Mouse (Mus musculus): ENCODE measurements around the gene E130308A19Rik. TPM values are rescaled to one million over a fixed set of nuclear protein-coding genes. Genes with fewer than 3 reads are reported as not detected.

E130308A19Rik gene
- total RNA-seq, 2 experiments from 2014 or later: 14.5 to 16.6 TPM

DNA sequence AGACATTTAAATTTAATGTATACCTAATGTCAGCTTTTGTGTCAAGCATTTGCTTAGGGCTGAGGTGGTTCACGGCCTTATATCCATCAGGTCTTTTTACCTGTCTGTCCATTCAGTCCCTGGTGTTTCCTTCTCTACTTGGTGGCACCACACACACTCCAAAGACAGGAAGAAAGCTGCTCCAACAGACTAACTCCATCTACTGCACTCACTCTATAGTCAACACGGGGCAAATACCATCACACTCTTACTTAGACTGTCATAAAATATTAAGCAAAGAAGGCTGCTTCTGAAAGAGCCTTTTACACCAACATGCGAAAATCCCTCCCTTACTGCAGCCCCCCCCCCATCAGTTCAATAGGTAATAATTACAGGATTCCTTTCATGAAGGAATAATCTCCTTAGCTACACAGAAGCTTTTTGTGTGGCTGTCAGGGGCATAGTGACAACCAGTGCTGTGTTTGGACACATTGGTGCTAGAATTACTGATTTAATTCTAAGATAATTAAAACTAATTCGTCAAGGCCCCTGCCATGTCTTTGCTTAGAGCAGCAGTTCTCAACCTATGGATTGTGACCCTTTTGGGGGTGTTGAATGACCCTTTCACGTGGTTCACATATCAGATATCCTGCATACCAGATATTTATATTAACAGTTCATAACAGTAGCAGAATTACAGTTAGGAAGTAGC lies 101.3 kb downstream of the E130308A19Rik start:
- no peak for DNase-seq

DNA sequence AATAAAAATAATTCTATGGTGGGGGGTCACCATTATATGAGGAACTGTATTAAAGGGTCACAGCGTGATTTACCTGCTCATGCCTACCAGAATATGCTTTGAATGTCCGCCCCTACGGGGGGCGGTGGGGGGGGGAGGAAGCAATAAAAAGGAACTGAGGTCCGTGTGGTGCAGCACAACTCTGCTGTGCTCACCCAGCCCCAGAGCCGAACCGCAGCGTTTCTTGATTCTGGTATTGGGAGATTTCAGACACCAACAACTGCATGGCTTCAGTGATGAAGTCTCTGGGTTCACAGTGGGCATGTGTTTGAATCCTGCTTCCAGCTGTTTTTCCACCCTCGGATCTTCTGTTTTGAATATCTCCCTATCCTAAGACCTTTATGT lies 101.9 kb downstream of the E130308A19Rik start:
- DNase-seq: no peak

DNA sequence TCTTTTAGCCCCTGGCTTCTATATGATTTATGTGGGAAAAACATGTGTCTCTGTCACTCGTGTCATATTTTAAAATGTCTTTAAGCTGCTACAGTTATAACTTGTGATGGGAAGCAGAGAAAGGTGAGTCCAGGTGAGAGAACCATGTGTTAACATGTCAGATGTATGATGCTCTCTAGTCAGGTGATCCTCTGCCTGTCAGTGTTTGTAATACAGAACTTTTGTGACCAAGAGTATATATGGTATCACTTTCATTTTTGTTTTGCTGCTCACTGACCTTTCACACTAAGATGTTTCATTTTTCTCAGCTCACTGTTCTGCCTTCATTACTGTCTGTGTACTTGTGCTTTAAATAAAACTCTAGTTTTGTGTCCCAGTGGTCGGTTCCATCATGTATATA lies 102.8 kb downstream of the E130308A19Rik start:
- DNase-seq: no peak

DNA sequence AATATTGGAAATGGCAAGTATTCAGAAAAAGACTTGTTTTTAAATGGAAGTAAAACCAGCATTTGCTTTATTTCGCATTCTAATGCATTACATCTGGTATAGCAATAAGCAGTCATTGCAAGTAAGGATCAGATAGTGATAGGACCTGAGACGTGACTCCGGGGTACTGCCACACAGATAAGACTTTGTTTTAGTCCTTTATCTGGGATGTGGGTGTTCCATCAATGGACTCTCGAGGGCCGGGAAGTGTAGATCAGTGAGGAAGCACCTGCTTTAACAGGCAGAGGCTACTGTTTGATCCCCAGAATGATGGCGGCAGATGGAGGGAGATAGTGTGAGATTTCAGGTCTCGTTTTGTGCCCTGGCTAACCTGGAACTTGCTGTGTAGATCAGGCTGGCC lies 105.5 kb downstream of the E130308A19Rik start:
- DNase-seq: no peak

DNA sequence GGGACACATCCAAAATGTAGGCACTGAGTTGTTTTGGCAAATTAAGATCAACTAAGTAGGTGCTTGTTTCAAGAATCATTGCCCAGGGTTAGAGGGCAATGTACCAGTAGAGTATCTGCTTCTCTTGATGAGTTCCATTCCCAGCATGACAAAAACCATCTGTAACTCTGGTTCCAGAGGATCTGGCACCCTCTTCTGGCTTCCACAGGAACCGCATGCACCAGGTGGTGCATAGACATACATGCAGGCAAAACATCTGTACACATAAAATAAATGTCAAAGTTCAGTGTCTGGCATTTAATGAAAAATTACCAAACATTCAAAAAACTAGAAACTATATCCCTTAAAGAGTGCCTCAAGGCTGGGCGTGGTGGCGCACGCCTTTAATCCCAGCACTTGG lies 113.3 kb downstream of the E130308A19Rik start:
- DNase-seq: no peak

DNA sequence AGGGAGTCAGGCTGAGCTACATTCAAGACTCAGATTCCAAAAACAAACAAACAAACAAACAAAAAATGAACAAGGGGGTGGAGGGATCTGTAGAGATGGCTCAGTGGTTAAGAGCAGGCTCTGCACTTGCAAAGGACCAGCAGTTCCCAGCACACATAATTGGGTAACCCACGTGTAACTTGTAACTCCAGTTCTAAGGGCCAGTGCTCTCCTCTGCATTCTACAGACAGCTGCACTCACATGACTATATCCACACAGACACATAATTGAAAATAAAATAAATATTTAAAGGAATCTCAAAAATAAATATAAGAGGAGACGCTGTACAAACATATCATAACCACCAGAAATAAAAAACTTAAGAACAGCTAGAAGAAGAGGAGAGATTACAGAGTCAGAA lies 113.9 kb downstream of the E130308A19Rik start:
- no peak for DNase-seq

DNA sequence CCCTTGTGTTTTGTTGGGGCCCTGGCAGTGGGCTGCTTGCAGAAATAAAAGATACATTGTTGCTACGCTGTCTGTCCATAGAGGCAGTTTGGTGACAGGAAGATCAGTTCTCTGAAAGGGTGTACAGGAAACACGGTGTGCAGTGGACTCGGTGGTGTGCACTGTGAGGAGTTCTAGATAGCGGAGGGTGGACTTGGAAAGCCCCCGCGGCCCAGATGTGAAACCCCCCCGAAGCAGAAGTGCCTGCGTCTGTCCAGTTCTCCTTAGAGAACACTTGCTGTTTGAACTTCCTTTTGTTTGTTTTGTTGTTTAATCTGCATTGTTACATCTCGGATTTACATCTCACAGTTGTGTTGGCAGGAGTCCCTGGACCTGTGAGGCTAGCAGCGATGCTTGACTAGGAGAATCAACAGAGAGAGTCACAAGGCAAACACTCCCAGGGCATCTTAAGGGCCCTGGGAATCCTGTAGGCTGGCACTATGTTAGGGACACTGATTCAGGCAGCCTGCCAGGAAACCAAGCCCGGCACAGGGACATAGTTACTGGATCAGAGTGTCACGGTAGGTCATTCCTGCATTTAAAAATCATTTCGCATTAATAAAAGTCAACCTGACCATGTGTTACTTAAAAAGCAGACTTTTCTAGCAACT lies 127.6 kb downstream of the E130308A19Rik start:
- peak; percentile 61 to 66 for DNase-seq

DNA sequence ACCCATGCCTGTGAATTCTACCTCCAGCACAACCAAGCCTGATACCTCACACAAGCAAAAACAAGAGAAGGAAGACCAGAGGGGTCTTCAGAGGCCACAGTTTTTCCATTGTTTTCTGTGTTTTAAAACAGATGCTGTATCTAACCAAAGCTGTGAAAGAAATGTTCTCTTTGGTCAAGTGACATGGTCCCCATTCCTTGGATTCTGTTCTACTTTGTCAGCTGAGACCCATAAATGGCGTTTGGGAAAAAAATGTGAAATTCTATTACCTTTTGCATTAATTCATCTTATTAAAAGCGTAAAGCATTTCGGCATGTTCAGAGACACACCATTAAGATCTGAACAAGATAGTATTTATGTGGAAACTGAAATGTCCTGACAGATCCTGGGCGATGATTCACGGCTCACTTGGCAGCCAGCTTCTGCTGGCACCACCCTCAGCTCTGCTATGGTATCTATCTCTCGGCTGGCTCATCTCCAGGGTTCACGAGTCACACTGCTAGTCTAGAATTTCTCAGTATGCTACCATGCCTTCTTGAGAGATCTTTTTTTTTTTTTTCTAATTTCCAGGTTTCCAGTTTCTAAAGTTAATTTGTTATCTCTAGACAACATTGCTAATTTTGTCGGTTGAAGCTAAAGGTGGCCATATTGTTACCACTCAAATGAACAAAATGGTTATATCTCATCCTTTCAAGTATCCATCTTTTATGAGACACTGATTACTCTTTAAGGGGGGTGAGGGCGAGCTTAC lies 130.5 kb downstream of the E130308A19Rik start:
- peak; percentile 90 for DNase-seq

DNA sequence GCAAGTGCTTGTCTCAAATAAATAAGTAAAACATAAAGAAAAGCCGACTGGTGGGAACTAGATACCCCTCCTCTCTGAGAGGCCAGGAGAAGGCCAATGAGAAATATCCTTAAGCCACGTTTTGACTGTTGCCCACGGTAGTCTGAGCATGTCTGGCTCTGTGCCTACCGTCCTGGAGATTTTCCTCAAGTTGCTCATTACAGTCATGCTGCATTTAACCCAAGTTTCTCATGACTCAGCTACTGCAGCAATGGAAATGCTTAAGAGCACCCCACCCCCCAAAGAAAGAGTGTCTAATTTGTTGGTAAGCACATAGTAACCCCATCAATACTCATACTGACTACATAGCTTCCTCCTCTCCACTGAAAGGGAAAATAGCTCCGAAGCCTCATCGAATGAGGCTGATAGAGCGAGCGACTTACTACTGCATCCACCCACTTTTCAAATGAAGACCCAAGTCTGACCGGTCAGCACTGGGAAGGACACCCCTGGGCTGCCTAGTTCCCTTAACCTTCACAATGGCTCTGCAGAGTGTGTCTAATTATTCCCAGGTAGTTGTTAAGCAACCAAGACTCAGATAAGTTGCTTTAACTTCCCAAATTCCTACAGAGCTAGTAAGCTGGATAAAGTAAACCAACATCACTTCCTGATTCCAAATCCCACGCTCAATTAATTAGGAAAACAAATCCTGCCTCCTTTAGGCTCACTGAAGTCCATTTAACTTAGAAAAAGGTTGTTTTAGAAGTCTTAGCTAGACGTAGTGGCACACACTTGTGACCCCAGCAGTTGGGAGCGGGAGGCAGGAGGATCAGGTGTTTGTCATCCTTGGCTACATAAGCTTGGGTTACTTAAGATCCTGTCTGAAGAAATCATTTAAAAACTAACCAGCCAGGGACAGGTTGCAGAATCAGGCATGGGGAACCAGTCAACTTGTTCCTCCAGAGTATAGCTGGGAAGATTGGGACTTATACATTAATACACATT lies 131.7 kb downstream of the E130308A19Rik start:
- no peak for DNase-seq

DNA sequence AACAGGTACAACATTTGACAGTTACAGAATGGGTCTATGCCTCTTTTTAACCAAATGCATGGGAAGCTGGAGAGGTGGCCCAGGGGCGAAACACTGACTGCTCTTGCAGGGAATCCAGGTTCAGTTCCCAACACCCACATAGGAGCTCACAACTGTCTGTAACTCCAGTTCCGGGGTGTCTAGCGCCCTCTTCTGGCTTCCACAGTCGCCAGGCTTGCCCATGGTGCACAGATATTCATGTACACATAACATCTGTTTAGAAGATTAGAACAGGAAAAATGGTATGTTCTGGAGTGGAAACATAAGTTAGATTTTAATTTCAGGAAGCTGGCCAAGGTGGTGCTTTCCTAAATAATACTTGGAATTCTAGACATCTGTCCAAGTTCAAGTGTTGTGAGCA lies 134.0 kb downstream of the E130308A19Rik start:
- DNase-seq: no peak

DNA sequence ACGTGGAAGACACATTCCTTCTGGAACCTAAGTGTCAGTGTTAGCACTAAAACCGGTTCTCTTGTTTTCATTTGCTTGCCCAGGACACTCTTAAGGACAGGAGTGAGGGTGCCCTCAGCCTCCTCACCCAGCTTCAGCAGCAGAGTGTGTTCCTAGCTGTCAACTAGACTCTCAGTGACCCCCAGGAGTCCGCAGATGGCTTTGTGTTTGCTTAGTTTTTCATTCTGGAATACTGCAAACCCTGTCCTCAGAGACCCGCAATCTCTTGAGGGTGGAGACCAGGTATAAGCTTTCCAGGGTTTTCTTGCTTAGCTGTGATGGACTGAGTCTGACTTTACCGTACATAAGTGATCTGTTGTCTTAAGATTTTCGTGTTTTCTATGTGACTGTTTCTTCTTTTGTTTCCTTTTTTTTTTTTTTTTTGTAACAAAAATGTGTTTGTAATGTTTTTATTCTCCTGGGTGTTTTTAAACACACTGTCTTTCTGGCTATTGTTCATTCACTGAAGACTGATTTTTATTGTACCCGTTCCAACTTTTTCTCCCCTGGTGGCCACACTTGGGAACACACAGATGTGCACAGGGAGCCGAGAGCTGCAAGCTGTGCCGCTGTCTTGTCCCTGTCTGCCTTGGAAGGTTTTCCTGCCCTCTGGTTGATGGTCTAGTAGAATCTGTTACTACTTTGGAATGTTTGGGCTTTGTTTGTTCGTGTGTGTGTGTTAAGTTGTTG lies 134.8 kb downstream of the E130308A19Rik start:
- peak; percentile 56 to 65 for DNase-seq

DNA sequence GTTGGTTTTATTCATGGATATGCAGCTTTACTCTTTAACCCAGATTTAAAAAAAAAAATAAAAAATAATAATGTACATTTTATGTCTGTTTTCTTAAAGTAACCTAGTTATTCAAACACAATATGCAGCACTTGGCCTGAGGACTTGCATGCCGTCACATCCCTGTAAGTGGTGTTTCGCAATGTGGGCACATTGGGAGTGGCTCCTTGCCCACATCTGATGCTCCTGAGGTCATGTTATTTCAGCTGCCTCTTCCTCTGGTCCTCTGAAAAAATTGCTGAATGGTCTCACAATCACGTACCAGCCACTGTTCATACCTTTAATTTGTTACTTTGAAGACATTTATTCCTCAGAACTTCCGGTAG lies 135.3 kb downstream of the E130308A19Rik start:
- DNase-seq: peak in 1 of 2 experiments; percentile 34

DNA sequence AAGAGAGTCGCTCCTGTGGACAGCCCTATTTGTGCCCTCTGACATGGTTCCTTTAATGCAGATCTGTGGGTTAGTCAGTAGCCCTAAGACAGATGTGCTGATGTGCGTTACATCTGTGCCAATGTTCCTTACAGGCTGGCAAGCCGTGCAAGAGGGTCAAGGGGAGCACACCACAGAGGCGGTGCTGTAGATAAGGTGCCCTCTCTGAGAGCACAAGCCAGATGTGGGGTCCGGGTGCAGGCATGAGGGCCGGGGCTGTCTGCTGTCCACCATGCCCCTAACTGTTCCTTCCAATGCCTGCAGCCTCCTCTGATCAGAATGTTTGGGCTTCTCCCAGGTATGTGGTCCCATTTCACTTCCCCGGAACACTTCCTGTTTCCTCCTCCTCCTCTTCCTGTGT lies 138.9 kb downstream of the E130308A19Rik start:
- no peak for DNase-seq

DNA sequence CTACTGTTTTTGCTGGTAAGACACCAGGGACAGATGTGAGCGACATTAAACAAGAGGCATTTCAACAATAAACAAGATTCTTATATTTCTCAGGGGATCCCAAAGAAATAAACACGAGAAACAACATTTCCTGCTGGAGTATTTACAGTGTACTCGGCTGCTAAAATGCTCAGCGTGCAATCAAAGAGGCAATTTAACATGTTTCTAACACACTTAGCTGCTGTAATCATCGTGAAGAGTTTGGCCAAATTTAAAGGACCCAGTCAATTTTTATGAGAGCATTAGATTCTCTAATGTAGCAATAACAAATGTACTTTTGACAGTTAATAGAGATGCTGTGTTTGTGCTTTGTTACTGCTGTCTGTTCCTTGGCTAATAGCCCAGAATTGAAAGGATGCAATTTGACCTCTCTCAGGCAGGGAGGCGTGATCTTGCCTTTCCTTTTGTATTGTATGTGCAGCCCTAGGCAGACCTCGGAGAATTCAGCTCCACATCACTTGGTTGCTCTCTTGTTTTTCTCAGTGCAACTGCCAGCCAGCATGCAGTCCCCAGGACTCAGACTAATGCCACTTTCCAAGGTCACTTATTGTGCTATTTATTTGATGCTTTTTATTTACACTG lies 139.5 kb downstream of the E130308A19Rik start:
- DNase-seq: peak in 1 of 2 experiments; percentile 39

DNA sequence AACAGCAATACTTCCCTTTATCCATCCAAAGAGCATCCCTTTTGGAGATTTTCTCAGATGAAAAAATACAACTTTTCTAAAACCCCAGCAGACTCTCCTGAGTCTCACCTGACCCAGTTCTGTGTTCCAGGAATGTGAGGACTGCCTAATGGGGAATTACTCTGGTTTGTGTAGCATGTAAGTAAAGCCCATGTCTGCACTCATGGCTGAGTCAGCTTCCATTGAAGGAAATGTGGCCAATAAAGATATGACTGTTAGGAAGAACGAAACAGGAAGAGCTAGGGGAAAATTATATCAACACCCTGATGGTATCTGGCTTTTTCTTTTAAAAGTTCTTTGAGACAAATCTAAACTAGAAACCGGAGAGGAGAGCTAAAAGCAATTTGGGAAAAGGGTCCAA lies 141.7 kb downstream of the E130308A19Rik start:
- DNase-seq: no peak

DNA sequence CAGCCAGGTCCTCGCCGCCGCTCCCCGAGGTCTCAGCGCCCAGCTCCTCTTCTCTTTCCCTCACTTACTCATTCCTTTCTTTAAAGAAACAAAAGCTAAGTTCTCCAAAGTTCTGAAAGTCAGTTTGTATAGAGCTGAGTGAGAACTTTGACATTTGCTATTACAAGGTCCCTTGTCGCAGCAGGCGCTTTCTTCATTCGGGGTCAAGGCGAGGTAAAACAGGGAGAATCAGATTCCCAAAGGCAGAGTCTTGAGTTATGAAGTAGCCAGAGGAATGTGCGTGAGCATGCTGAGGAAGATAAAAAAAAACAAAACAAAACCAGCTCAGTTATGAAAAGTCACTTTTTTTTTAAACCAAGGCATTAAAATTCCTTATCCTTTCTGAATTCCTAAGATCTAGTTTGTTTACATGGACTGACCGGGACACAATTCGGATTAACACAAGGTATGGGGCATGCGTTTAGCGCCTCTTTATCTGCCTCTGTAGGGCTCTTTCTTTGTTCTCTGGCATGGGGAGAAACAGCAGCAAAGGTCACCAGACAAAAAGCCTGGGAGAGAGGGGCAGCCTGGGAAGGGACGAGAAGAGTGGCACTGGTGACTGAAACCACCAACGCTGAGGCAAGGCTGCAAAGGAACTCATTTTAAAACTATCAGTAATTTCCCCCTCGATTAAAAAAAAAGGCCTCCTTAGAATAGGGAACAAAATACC lies 146.3 kb downstream of the E130308A19Rik start:
- DNase-seq: peak; percentile 31 to 54

DNA sequence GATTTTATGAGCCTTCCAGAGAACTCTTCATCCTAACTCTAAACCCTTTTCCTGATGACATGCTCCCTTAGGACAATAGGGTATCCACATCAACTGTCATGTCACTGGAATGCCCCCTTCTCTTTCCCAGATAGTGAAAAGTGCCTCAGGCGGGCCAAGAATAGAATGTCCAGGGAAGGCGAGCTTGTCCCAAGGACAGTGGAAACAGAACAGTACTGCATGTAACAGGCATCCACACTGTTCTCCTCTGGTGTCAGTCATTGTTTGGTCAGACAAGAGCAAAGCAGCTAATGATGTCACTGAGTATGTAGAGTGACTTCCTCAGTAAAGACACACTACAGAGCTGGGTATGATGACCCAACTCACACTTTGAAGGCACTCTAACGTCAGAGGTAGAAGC lies 151.8 kb downstream of the E130308A19Rik start:
- DNase-seq: peak; percentile 4 to 23

DNA sequence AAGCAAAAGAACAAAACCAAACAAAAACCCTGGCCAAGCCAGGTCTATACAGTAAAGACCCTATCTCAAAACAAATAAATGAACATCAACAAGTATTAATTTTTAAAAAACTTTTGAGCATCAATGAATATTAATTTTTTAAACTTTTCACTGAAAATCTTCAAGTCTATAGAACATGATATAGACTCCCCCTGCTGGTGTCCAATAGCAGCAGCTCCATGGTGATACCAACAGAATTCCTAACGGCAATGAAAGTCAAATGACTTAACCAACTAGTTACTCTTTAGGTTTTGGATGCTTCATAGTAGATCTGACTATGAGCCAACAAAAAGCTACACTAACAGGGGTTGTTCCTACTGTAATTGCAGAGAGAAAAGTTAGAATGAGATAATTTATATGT lies 154.6 kb downstream of the E130308A19Rik start:
- peak in 1 of 2 experiments; percentile 40 for DNase-seq

DNA sequence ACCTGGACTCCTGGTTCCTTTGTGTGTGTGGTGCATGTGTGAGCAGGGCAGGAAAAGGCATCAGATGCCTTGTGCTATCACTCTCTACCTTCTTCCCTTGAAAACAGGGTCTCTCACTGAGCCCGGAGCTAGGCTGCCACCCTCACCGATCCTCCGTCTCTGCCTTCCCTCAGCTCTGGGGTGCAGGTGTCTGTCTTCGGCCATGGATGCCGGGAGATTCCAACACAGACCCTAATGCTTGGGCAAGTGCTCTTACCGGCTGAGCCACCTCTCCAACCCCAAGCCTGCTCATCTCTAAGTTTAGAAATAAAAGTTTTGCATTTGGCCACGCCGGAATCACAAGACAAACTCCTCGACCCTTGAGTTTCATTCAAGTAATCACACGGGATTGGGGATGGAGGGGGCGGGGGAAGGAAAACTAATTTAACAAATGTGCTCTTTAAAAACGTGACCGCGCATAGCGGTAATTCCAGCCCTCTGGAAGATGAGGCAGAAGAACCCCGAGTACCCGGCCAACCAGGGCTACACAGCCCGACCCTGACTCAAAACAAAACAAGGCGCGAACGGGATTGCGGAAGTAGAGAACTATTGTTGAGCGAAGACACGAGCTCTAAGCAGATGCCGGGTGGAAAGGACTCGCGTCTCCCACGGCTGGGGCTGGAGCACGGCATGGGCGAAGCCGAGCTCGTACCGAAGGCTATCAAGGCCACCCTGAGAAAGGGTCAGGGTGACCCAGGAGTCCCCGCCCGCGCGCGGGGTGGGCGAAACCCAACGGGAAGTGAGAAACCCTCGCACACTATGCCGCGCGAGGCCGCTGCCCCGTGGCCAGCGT lies 157.1 kb downstream of the E130308A19Rik start:
- peak in 1 of 2 experiments; percentile 10 for DNase-seq
